Comparison of ENCODE assay signal across 8 mouse cellular contexts in the genomic region with DNA sequence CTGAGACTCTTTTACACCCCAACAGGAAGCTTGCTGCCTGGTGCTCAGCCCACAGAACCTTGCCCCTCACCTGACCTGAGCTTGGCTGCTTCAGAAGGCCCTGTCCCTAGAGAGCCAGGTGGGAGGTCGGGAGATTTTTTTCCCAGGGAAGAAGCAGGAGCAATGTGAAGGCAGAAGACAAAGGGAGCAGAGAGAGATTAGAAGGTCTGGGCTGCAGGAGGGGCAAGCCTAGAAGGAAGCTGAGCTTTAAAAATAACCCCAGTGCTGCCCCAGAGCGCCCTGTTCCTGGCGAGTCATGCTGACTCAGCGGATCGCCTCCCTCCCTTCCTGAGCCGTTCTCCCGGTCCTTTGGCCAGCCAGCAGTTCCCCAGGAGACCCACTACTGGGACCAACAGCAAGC. TPM values are rescaled to one million over a fixed set of nuclear protein-coding genes. Genes with fewer than 3 reads are reported as not detected.
A peak's percentile ranks its signal among the peaks of the same experiment; 100 is the strongest.
DNase-seq lines count a peak whose midpoint lies in the region; ATAC-seq and TF ChIP-seq lines count a peak whose summit lies in the region.

No protein-coding gene starts in this region.

- TF ChIP-seq CTCF in lung, adult 2 months (IDR thresholded peaks at IDR 0.05; ENCODE audit: insufficient read depth, low read length): no peak

- H3K27ac ChIP-seq in heart, embryonic 14.5 days (replicated peaks in 1 of 2; ENCODE audit: control insufficient read depth in 1 of 2, insufficient read depth in 1 of 2, low read depth in 2 of 2, low read length in 2 of 2): peak overlapping the region; percentile 49 to 63

- no peak for ATAC-seq in heart, embryonic 14.5 days (ENCODE audit: insufficient number of reproducible peaks, insufficient read depth, low FRiP score, low read depth)

- peaks cover 21% of the 10 kb centered on the region for H3K36me3 ChIP-seq in heart, embryonic 14.5 days (ENCODE audit: control insufficient read depth, insufficient read depth, low read length)
- peaks cover 38% of the 10 kb centered on the region for H3K36me3 ChIP-seq in megakaryocyte, embryonic 14.5 days (replicated peaks; ENCODE audit: low read length)

- peak overlapping the region; percentile 76 for H3K4me2 ChIP-seq in heart, embryonic 14.5 days (ENCODE audit: low read length)

- TF ChIP-seq POLR2A in lung, adult 2 months (IDR thresholded peaks at IDR 0.05; ENCODE audit: borderline replicate concordance, extremely low read depth, low read depth, low read length): no peak

- H3K9ac ChIP-seq in heart, embryonic 14.5 days (ENCODE audit: low read length): peak overlapping the region; percentile 66

- no peaks in the 10 kb centered on the region for H3K9me3 ChIP-seq in heart, embryonic 14.5 days (ENCODE audit: control insufficient read depth, low read length)
- H3K9me3 ChIP-seq in megakaryocyte, embryonic 14.5 days: no peaks in the 10 kb centered on the region

- no peaks in the 10 kb centered on the region for H3K27me3 ChIP-seq in heart, embryonic 14.5 days (ENCODE audit: control insufficient read depth, insufficient read depth, low read length)
- H3K27me3 ChIP-seq in megakaryocyte, embryonic 14.5 days (replicated peaks): no peaks in the 10 kb centered on the region

- H3K4me1 ChIP-seq in lung, adult 2 months (ENCODE audit: control insufficient read depth, insufficient read depth, low read length): peaks cover 31% of the 10 kb centered on the region
- peaks cover 30 to 41% of the 10 kb centered on the region in 2 experiments for H3K4me1 ChIP-seq in heart, embryonic 14.5 days (ENCODE audit: control insufficient read depth in 2 of 2, insufficient read depth in 2 of 2, low read length in 2 of 2)
- H3K4me1 ChIP-seq in megakaryocyte, embryonic 14.5 days: peaks cover 81% of the 10 kb centered on the region

- intact Hi-C loops in left cerebral cortex, postnatal 25 days (cut with DNase I): no loop called here
- intact Hi-C loops in left cerebral cortex, postnatal 36 days (cut with DNase I): no loop called here

- DNase-seq in lung, adult 18-20 months: peak; percentile 45 to 48
- DNase-seq in lung, adult 2 months: no peak
- peak; percentile 33 for DNase-seq in embryo, embryonic 10.5 days (ENCODE audit: low spot score)
- DNase-seq in kidney, postnatal 10 days: peak; percentile 74
- no peak for DNase-seq in left cerebral cortex, postnatal 25 days (ENCODE audit: low spot score in 2 of 2)
- no peak for DNase-seq in left cerebral cortex, postnatal 36 days (ENCODE audit: low spot score in 2 of 2)

- no peak overlapping the region for H3K4me3 ChIP-seq in lung, adult 2 months (replicated peaks; ENCODE audit: extremely low read depth, low read depth, low read length)
- no peak overlapping the region for H3K4me3 ChIP-seq in heart, embryonic 14.5 days (ENCODE audit: control insufficient read depth in 1 of 2, insufficient read depth in 1 of 2, low read depth in 1 of 2, low read length in 2 of 2)
- peak overlapping the region; percentile 93 for H3K4me3 ChIP-seq in megakaryocyte, embryonic 14.5 days (replicated peaks)

- 25% methylated on average over 7 of the region's 7 CpGs for WGBS in lung, adult 2 months
- 11% methylated on average over 7 of the region's 7 CpGs for WGBS in heart, embryonic 14.5 days

RNA-seq across cellular contexts. Expression of a gene that starts 3.5 kb away (rescaled TPM):
- polyA plus RNA-seq in lung, adult 2 months (2012; rRNA removed): 41.5 and 51.3 TPM in 2 replicates
- 16.6 and 18.1 TPM in 2 replicates for polyA plus RNA-seq in heart, embryonic 14.5 days (2014; fragmentation: Nextera tagmentation; extraction: Ambion mirVana)
- polyA plus RNA-seq in megakaryocyte, embryonic 14.5 days (2012; ENCODE audit: insufficient read depth, low replicate concordance): 59.5 and 102 TPM in 2 replicates
- 10 to 100 TPM; 91.5 to 98.4 TPM for total RNA-seq in left cerebral cortex, postnatal 25 days (2021)
- 100 to 1,000 TPM in 1 of 2 experiments, 10 to 100 TPM in 1; 76.5 to 103 TPM for total RNA-seq in left cerebral cortex, postnatal 36 days (2021)

RNA-seq across cellular contexts. Expression of a gene that starts 4.9 kb away (rescaled TPM):
- polyA plus RNA-seq in lung, adult 2 months (2012; rRNA removed): 75.2 and 84.1 TPM in 2 replicates
- 17.6 and 18.5 TPM in 2 replicates for polyA plus RNA-seq in heart, embryonic 14.5 days (2014; fragmentation: Nextera tagmentation; extraction: Ambion mirVana)
- 275 and 278 TPM in 2 replicates for polyA plus RNA-seq in megakaryocyte, embryonic 14.5 days (2012; ENCODE audit: insufficient read depth, low replicate concordance)
- 10 to 100 TPM; 37.8 TPM for total RNA-seq in left cerebral cortex, postnatal 25 days (2021)
- 10 to 100 TPM; 37.8 to 43.3 TPM for total RNA-seq in left cerebral cortex, postnatal 36 days (2021)

RNA-seq across cellular contexts. Expression of a gene that starts 12.2 kb away (rescaled TPM):
- 217 and 238 TPM in 2 replicates for polyA plus RNA-seq in lung, adult 2 months (2012; rRNA removed)
- 72.0 and 73.2 TPM in 2 replicates for polyA plus RNA-seq in heart, embryonic 14.5 days (2014; fragmentation: Nextera tagmentation; extraction: Ambion mirVana)
- polyA plus RNA-seq in megakaryocyte, embryonic 14.5 days (2012; ENCODE audit: insufficient read depth, low replicate concordance): 143 and 168 TPM in 2 replicates
- total RNA-seq in left cerebral cortex, postnatal 25 days (2021): 100 to 1,000 TPM; 120 to 141 TPM
- total RNA-seq in left cerebral cortex, postnatal 36 days (2021): 100 to 1,000 TPM; 115 to 135 TPM

RNA-seq across cellular contexts. Expression of a gene that starts 13.7 kb away (rescaled TPM):
- 4.1 and 4.5 TPM in 2 replicates for polyA plus RNA-seq in lung, adult 2 months (2012; rRNA removed)
- 17.1 and 22.3 TPM in 2 replicates for polyA plus RNA-seq in heart, embryonic 14.5 days (2014; fragmentation: Nextera tagmentation; extraction: Ambion mirVana)
- polyA plus RNA-seq in megakaryocyte, embryonic 14.5 days (2012; ENCODE audit: insufficient read depth, low replicate concordance): 3.6 and 7.7 TPM in 2 replicates
- total RNA-seq in left cerebral cortex, postnatal 25 days (2021): 1 to 10 TPM; 1.4 to 2.1 TPM
- 1 to 10 TPM; 2.9 to 3.9 TPM for total RNA-seq in left cerebral cortex, postnatal 36 days (2021)

RNA-seq across cellular contexts. Expression of a gene that starts 18.0 kb away (rescaled TPM):
- polyA plus RNA-seq in lung, adult 2 months (2012; rRNA removed): 1.1 and 3.1 TPM in 2 replicates
- polyA plus RNA-seq in heart, embryonic 14.5 days (2014; fragmentation: Nextera tagmentation; extraction: Ambion mirVana): 19.4 and 19.5 TPM in 2 replicates
- 0.44 TPM in 1 of 2 replicates, not detected in the other for polyA plus RNA-seq in megakaryocyte, embryonic 14.5 days (2012; ENCODE audit: insufficient read depth, low replicate concordance)
- 1 to 10 TPM; 7.4 to 8.6 TPM for total RNA-seq in left cerebral cortex, postnatal 25 days (2021)
- total RNA-seq in left cerebral cortex, postnatal 36 days (2021): 10 to 100 TPM in 1 of 2 experiments, 1 to 10 TPM in 1; 8.2 to 11.9 TPM

Comparison
In these comparisons a context has a peak if more than half of its experiments do, and no peak if none do; other contexts are left out.
1. DNase-seq: peak in lung, adult 18-20 months (2 of 2), embryo, embryonic 10.5 days (single experiment) and kidney, postnatal 10 days (single experiment); none in lung, adult 2 months (single experiment), left cerebral cortex, postnatal 25 days (0 of 2) and left cerebral cortex, postnatal 36 days (0 of 2).